Mouse (Mus musculus) cerebellum, postnatal 14 days (tissue): ENCODE data around the gene Glyat.
"Not testable (repeated sequence)": the region's sequence is repeated elsewhere in the genome, so short reads cannot be mapped to it uniquely, and the experiment has no call there.

Experiments
- DNase-seq, 2 experiments: peaks; one replicate each; pipeline ENCODE4 v3.0.0; 2021; ENCODE audit warnings: mixed read lengths in 2 of 2

The Glyat gene

GRCm38 (mm10) chr19:12633176-12633575 is at the start of gene Glyat:
Glyat (plus strand) TSS chr19:12633308.
- no peak for DNase-seq

- no peak for DNase-seq
Measured at GRCm38 (mm10) chr19:12585310-12585709, 47.8 kb upstream of the Glyat start.

GRCm38 (mm10) chr19:12591908-12592307 is 41.2 kb upstream of the Glyat start:
- peak; percentile 74 to 77 for DNase-seq

GRCm38 (mm10) chr19:12595135-12595529 is 38.0 kb upstream of the Glyat start:
- no peak for DNase-seq

- DNase-seq: peak; percentile 72 to 78
Measured at GRCm38 (mm10) chr19:12595530-12596289, 37.4 kb upstream of the Glyat start.

GRCm38 (mm10) chr19:12596290-12597072 is 36.6 kb upstream of the Glyat start:
- peak in 1 of 2 experiments; percentile 52 for DNase-seq

GRCm38 (mm10) chr19:12597073-12597405 is 36.1 kb upstream of the Glyat start:
- DNase-seq: no peak

- no peak for DNase-seq
Measured at GRCm38 (mm10) chr19:12598674-12599073, 34.4 kb upstream of the Glyat start.

GRCm38 (mm10) chr19:12599674-12600073 is 33.4 kb upstream of the Glyat start, which contains the start of gene Gm4952:
Gm4952 (plus strand) TSS chr19:12599974.
- no peak for DNase-seq

GRCm38 (mm10) chr19:12600684-12601480 is 32.2 kb upstream of the Glyat start:
- no peak for DNase-seq

- DNase-seq: no peak
Measured at GRCm38 (mm10) chr19:12608336-12608735, 24.8 kb upstream of the Glyat start.

- DNase-seq: no peak
Measured at GRCm38 (mm10) chr19:12613646-12614045, 19.5 kb upstream of the Glyat start.

- DNase-seq: no peak
Measured at GRCm38 (mm10) chr19:12634259-12634658, 1.2 kb downstream of the Glyat start.

- DNase-seq: no peak
Measured at GRCm38 (mm10) chr19:12634963-12635362, 1.9 kb downstream of the Glyat start.

- DNase-seq: no peak
Measured at GRCm38 (mm10) chr19:12636863-12637262, 3.8 kb downstream of the Glyat start.

- no peak for DNase-seq
Measured at GRCm38 (mm10) chr19:12638049-12638448, 4.9 kb downstream of the Glyat start.

GRCm38 (mm10) chr19:12649511-12649910 is 16.4 kb downstream of the Glyat start:
- DNase-seq: no peak

GRCm38 (mm10) chr19:12666156-12666555 is 33.0 kb downstream of the Glyat start:
- no peak for DNase-seq

GRCm38 (mm10) chr19:12668601-12669000 is 35.5 kb downstream of the Glyat start:
- not testable (repeated sequence) for DNase-seq

- no peak for DNase-seq
Measured at GRCm38 (mm10) chr19:12670139-12670538, 37.0 kb downstream of the Glyat start, which contains the start of gene Olfr1442. Olfr1442 (plus strand) TSS chr19:12670439.

- DNase-seq: no peak
Measured at GRCm38 (mm10) chr19:12671051-12671450, 37.9 kb downstream of the Glyat start.

GRCm38 (mm10) chr19:12677812-12678211 is 44.7 kb downstream of the Glyat start, which contains the start of gene Olfr1443:
Olfr1443 (plus strand) TSS chr19:12678112.
- no peak for DNase-seq

- DNase-seq: no peak
Measured at GRCm38 (mm10) chr19:12684638-12685037, 51.5 kb downstream of the Glyat start.
